Mouse (Mus musculus): ENCODE data around the gene Appl2. TPM values are rescaled to one million over a fixed set of nuclear protein-coding genes. Genes with fewer than 3 reads are reported as not detected.

Gene Appl2
- polyA plus RNA-seq, 1 experiment: 30.7 TPM

DNA sequence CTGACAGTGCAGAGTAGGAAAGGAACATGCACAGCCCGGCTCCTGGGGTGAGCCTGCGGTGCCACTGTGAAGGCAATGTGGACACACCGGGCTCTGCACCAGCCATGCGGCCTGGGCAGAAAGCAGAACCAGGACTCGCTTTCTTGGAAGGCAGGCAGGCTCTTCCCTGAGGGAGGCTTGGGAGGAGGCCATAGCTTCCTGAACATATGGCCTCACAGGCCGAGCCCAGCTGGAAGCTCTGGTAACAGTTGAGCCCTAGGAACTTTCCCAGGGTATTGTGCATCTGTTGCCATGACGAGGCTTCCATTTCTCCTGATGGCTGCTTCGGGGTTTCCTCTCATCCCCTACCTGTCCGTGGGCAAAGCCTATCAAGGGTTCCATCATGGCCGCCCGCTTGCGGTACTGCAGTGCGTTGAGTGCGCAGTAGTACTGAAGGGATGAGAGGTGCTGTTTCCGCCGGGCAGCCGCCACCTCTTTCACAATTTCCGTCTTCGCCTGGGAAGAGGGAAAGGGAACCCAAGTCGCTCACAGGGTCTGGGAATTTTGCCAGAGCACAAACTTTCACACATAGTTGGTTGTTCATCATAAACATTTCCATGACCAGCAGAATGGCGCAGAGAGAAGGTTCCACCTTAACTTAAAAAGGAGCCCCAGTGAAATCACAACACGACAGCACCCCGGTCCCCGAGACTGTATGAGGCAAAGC lies 28.0 kb downstream of the Appl2 start:
- Histone ChIP-seq H3K4me3 (ENCODE audit: control insufficient read depth, low read depth, low read length) (no peak overlapping the region), H3K36me3 (ENCODE audit: control insufficient read depth, insufficient read depth, low read length) (no peaks in the 10 kb centered on the region; the same call in 1 of the 2 replicates), H3K27ac (ENCODE audit: control insufficient read depth, insufficient read depth, low read depth, low read length) (no peak overlapping the region), H3K4me1 (ENCODE audit: control insufficient read depth, insufficient read depth, low read length) (peaks cover 5% of the 10 kb centered on the region; the same call in 1 of the 2 replicates), H3K27me3 (ENCODE audit: control insufficient read depth, insufficient read depth, low read length) (no peaks in the 10 kb centered on the region)
- TF ChIP-seq CTCF (IDR thresholded peaks at IDR 0.05; ENCODE audit: control insufficient read depth, insufficient read depth, insufficient replicate concordance, low read depth, low read length) (no peak), POLR2A (IDR thresholded peaks at IDR 0.05; ENCODE audit: control insufficient read depth, low read depth, low read length) (no peak)

DNA sequence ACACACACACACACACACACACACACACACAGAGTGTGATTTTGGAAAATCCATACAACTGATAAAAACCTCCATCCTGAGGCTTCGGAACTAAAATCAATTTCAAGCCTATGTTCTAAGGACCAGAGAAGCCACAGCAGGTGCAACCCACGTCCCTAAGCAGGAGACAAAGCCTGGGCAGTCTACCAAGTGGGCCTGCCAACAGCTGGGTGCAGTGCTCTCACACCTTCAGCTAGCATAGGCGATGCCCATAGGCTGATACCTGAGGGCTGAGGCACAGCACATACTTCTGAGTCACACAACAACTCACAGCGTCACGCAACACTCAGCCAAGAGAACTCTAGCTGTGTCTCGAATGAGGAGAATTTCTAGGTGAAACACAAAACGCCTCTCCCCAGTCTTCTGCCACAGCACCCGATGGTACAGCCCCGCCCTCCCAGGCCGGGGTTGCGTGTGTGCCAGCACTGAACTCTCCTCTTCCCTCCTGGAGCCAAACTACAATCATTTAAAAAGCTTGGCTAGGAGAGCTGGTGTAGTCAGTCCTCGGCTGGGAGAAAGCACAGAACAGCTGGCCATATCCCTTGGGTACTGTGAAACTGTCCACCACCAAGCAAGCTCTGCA lies 29.6 kb downstream of the Appl2 start:
- H3K36me3 ChIP-seq (ENCODE audit: control insufficient read depth, insufficient read depth, low read length): no peaks in the 10 kb centered on the region; the same call in 1 of the 2 replicates
- H3K27ac ChIP-seq (ENCODE audit: control insufficient read depth, insufficient read depth, low read depth, low read length): no peak overlapping the region

DNA sequence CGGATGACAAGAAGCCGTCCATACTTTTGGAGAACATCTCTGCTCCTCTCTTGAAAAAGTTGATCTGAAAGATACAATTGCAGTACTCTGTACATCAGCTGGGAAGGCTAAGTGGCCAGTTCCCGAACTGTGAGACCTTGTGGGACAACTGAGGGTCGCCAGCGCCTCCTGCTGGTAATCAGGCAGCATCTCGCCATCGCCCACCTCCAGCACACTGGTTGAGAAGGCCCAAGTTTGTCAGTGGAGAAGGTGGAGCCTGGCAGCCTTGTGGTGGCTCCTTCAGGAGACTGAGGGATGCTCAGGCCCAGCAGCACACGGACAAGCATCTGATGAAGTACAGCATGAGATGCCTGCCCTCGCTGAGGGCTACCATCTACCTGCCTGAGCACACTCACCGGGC lies 31.2 kb downstream of the Appl2 start:
- Histone ChIP-seq H3K27me3 (ENCODE audit: control insufficient read depth, insufficient read depth, low read length) (no peaks in the 10 kb centered on the region), H3K36me3 (ENCODE audit: control insufficient read depth, insufficient read depth, low read length) (no peaks in the 10 kb centered on the region; the same call in 1 of the 2 replicates), H3K4me3 (ENCODE audit: control insufficient read depth, low read depth, low read length) (no peak overlapping the region), H3K27ac (ENCODE audit: control insufficient read depth, insufficient read depth, low read depth, low read length) (no peak overlapping the region), H3K4me1 (ENCODE audit: control insufficient read depth, insufficient read depth, low read length) (peaks cover 5% of the 10 kb centered on the region; the same call in 1 of the 2 replicates)
- TF ChIP-seq POLR2A (IDR thresholded peaks at IDR 0.05; ENCODE audit: control insufficient read depth, low read depth, low read length): no peak
- peak; percentile 66; the same call in 1 of the 2 replicates for TF ChIP-seq CTCF (IDR thresholded peaks at IDR 0.05; ENCODE audit: control insufficient read depth, insufficient read depth, insufficient replicate concordance, low read depth, low read length)

More for the DNA sequence above, 29.6 kb downstream of the Appl2 start:
- TF ChIP-seq POLR2A (IDR thresholded peaks at IDR 0.05; ENCODE audit: control insufficient read depth, low read depth, low read length): no peak
- no peak for TF ChIP-seq CTCF (IDR thresholded peaks at IDR 0.05; ENCODE audit: control insufficient read depth, insufficient read depth, insufficient replicate concordance, low read depth, low read length)
- peaks cover 5% of the 10 kb centered on the region; the same call in 1 of the 2 replicates for H3K4me1 ChIP-seq (ENCODE audit: control insufficient read depth, insufficient read depth, low read length)
- no peak overlapping the region for H3K4me3 ChIP-seq (ENCODE audit: control insufficient read depth, low read depth, low read length)
- H3K27me3 ChIP-seq (ENCODE audit: control insufficient read depth, insufficient read depth, low read length): no peaks in the 10 kb centered on the region

DNA sequence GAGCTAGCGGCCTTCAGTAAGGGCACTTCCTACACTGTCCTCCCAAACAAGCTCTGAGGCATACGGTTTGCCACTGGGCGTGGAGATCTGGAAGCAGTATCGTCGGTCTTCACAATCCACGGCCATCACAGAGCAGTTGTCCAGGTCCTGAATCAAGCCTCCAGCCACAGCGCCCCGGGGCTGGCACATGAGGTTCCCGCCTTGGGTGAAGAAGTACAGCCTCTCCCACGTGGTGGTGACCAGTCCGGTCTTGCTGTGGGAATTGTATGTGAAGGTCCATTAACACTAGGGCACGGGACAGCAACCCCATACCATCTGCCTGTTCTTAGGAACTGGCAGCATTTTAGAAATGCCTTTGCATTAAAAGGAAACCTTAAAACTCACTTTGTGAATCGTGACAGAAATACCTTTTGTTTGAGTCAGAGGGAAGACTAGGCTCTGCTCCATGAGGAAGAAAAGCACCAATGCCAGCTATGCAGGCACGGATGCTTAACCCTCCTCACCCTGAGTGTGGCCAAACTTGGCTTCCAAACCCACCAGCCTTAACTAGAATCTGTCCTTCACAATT lies 35.8 kb downstream of the Appl2 start:
- Histone ChIP-seq H3K27ac (ENCODE audit: control insufficient read depth, insufficient read depth, low read depth, low read length) (no peak overlapping the region), H3K4me1 (ENCODE audit: control insufficient read depth, insufficient read depth, low read length) (no peaks in the 10 kb centered on the region), H3K27me3 (ENCODE audit: control insufficient read depth, insufficient read depth, low read length) (no peaks in the 10 kb centered on the region), H3K36me3 (ENCODE audit: control insufficient read depth, insufficient read depth, low read length) (peaks cover 5% of the 10 kb centered on the region), H3K4me3 (ENCODE audit: control insufficient read depth, low read depth, low read length) (no peak overlapping the region)
- TF ChIP-seq POLR2A (IDR thresholded peaks at IDR 0.05; ENCODE audit: control insufficient read depth, low read depth, low read length) (no peak), CTCF (IDR thresholded peaks at IDR 0.05; ENCODE audit: control insufficient read depth, insufficient read depth, insufficient replicate concordance, low read depth, low read length) (no peak)

DNA sequence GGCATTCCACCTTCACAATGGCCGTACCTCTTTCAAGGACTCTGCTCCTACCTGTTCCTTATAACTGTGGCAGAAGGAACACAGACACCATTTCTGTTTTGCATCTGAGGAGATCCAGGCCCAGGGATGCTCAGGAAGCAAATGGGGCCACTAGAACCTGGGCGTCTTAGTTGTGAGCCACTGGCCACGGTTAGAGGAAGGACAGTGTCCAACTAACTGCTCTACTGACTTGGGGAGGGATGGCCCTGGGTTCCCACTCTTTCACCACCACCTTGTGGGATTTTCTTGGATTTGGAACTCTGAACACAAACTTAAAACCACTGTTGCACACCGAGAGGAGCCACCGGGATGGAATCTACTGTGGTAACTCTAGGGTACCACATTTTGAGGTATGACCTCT lies 36.7 kb downstream of the Appl2 start:
- H3K36me3 ChIP-seq (ENCODE audit: control insufficient read depth, insufficient read depth, low read length): peaks cover 5% of the 10 kb centered on the region

DNA sequence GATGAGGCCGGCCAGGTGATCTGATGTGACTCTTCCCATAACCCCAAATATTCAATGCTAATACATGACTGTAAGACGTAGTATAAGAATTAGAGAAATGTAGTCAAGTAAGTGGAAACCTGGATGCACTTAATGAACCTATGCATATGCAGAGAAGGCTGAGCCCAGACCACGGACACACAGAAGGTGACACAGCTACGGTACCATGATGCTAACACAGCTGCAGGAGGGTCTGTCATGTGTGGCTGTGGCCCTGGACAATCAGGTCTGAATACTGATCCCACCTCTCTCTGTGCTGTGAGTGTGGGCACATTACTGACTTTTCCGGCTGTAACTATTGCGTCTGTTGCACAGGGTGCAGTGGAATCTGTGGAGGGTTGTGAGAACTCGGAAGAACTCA lies 38.0 kb downstream of the Appl2 start:
- no peak for TF ChIP-seq CTCF (IDR thresholded peaks at IDR 0.05; ENCODE audit: control insufficient read depth, insufficient read depth, insufficient replicate concordance, low read depth, low read length)
- no peak for TF ChIP-seq POLR2A (IDR thresholded peaks at IDR 0.05; ENCODE audit: control insufficient read depth, low read depth, low read length)
- H3K4me1 ChIP-seq (ENCODE audit: control insufficient read depth, insufficient read depth, low read length): no peaks in the 10 kb centered on the region
- H3K27me3 ChIP-seq (ENCODE audit: control insufficient read depth, insufficient read depth, low read length): no peaks in the 10 kb centered on the region
- H3K4me3 ChIP-seq (ENCODE audit: control insufficient read depth, low read depth, low read length): no peak overlapping the region
- peaks cover 5% of the 10 kb centered on the region for H3K36me3 ChIP-seq (ENCODE audit: control insufficient read depth, insufficient read depth, low read length)
- H3K27ac ChIP-seq (ENCODE audit: control insufficient read depth, insufficient read depth, low read depth, low read length): no peak overlapping the region

More for the DNA sequence above, 36.7 kb downstream of the Appl2 start:
- Histone ChIP-seq H3K4me1 (ENCODE audit: control insufficient read depth, insufficient read depth, low read length) (no peaks in the 10 kb centered on the region), H3K27me3 (ENCODE audit: control insufficient read depth, insufficient read depth, low read length) (no peaks in the 10 kb centered on the region), H3K4me3 (ENCODE audit: control insufficient read depth, low read depth, low read length) (no peak overlapping the region), H3K27ac (ENCODE audit: control insufficient read depth, insufficient read depth, low read depth, low read length) (no peak overlapping the region)
- TF ChIP-seq POLR2A (IDR thresholded peaks at IDR 0.05; ENCODE audit: control insufficient read depth, low read depth, low read length): no peak
- TF ChIP-seq CTCF (IDR thresholded peaks at IDR 0.05; ENCODE audit: control insufficient read depth, insufficient read depth, insufficient replicate concordance, low read depth, low read length): no peak

DNA sequence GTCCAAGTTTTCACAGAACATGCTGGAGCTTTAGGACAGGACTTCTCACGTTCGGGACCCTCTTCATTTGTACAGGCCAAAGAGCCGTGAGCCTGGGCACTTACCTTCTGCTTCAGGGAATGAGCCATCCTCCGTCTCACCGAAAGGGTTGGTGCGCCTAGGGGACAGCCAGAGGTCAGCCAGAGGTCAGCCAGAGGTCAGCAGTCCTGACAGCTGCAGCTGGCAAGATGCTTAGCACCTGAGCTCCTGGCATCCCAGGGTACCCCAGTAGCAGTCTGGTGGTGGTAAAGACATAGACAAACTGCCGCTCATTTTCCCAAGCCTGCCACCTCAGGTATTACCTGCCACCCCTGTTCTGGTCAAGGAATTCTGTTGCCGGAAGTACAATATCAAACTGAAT lies 39.9 kb downstream of the Appl2 start:
- H3K4me3 ChIP-seq (ENCODE audit: control insufficient read depth, low read depth, low read length): no peak overlapping the region
- H3K4me1 ChIP-seq (ENCODE audit: control insufficient read depth, insufficient read depth, low read length): no peaks in the 10 kb centered on the region
- no peaks in the 10 kb centered on the region for H3K27me3 ChIP-seq (ENCODE audit: control insufficient read depth, insufficient read depth, low read length)
- TF ChIP-seq CTCF (IDR thresholded peaks at IDR 0.05; ENCODE audit: control insufficient read depth, insufficient read depth, insufficient replicate concordance, low read depth, low read length) (no peak), POLR2A (IDR thresholded peaks at IDR 0.05; ENCODE audit: control insufficient read depth, low read depth, low read length) (no peak)
- H3K36me3 ChIP-seq (ENCODE audit: control insufficient read depth, insufficient read depth, low read length): peaks cover 7% of the 10 kb centered on the region
- H3K27ac ChIP-seq (ENCODE audit: control insufficient read depth, insufficient read depth, low read depth, low read length): no peak overlapping the region

All from testis, adult 2 months (tissue).